Mouse (Mus musculus) E14TG2a.4 (cell line): Measurements from ENCODE around the gene Sh3bp5.

Experiments used
- CTCF ChIP-seq: conservative IDR thresholded peaks from 2 replicates; pipeline ENCODE4 v1.5.1; 2014; ENCODE audit warnings: low read length
- NANOG ChIP-seq: IDR thresholded peaks from 2 replicates; pipeline ENCODE4 v1.6.1; 2014; ENCODE audit warnings: borderline replicate concordance, low read length, mixed read lengths
- POU5F1 ChIP-seq: IDR thresholded peaks from 2 replicates; pipeline ENCODE4 v1.6.1; 2014; ENCODE audit warnings: low read length, borderline replicate concordance

DNA sequence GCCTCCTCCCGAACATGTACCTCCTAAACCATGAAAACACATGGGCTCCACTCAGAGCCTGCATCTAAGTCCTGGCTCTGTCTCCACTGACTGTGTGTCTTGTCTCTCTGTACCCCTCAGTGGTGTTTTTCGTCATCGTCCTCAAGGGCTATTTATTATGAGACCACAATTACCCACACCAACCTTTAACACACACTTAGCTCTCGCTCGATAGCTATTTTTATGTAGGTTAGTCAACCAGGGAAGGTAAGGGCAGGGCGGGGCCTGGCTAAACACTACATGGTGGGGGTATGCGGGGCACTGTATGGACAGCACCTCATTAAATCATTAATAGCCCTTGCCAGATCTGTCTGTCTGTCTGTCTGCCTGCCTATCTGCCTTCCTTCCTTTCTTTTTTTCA, 15.3 kb downstream of the Sh3bp5 start:
- TF ChIP-seq CTCF (no peak), NANOG (no peak), POU5F1 (no peak)
